Mouse (Mus musculus) neural tube, embryonic 11.5 days (tissue): ENCODE measurements around the gene Foxn3. TPM values are rescaled to one million over a fixed set of nuclear protein-coding genes. Genes with fewer than 3 reads are reported as not detected.

Experiments
- ATAC-seq: fragments of 200-750 bp; cut with Nextera tagmentation; 2 replicates; pipeline ENCODE4 v1.8.0; 2017; ENCODE audit warnings: moderate number of reproducible peaks, mild to moderate bottlenecking, moderate TSS enrichment, moderate library complexity; ENCODE audit not compliant: insufficient read depth, low FRiP score, low TSS enrichment
- DNase-seq: peaks from one replicate; pipeline ENCODE4 v3.0.0-alpha.2; 2015; ENCODE audit warnings: low spot score
- H3K27ac ChIP-seq: fragments of 300-500 bp; sonication (generic); 2 replicates; pipeline ENCODE4 v1.5.1; 2014; ENCODE audit warnings: low read depth, mild to moderate bottlenecking, low read length
- H3K27me3 ChIP-seq: fragments of 300-500 bp; sonication (generic); 2 replicates; pipeline ENCODE4 v1.6.1; 2014; ENCODE audit warnings: mild to moderate bottlenecking, low read length, mixed read lengths; ENCODE audit not compliant: control insufficient read depth, insufficient read depth
- H3K36me3 ChIP-seq: fragments of 300-500 bp; sonication (generic); 2 replicates; pipeline ENCODE4 v1.6.1; 2014; ENCODE audit warnings: mild to moderate bottlenecking, low read length, moderate library complexity, mixed read lengths; ENCODE audit not compliant: control insufficient read depth, insufficient read depth
- H3K4me1 ChIP-seq: fragments of 300-500 bp; sonication (generic); 2 replicates; pipeline ENCODE4 v1.6.1; 2014; ENCODE audit warnings: low read length, mixed read lengths; ENCODE audit not compliant: control insufficient read depth, insufficient read depth
- H3K4me2 ChIP-seq: fragments of 300-500 bp; sonication (generic); 2 replicates; pipeline ENCODE4 v1.6.1; 2014; ENCODE audit warnings: low read depth, mild to moderate bottlenecking, moderate library complexity
- H3K4me3 ChIP-seq: fragments of 300-500 bp; sonication (generic); 2 replicates; pipeline ENCODE4 v1.5.1; 2014; ENCODE audit warnings: low read depth, low read length
- H3K9ac ChIP-seq: fragments of 300-500 bp; sonication (generic); 2 replicates; pipeline ENCODE4 v1.6.1; 2014; ENCODE audit warnings: mild to moderate bottlenecking, low read length
- H3K9me3 ChIP-seq: fragments of 300-500 bp; sonication (generic); 2 replicates; pipeline ENCODE4 v1.6.1; 2016; ENCODE audit warnings: low read length; ENCODE audit not compliant: control insufficient read depth
- WGBS: fragments of 180-500 bp; shearing (Covaris S2); extraction: QIAGEN DNeasy Blood & Tissue Kit; methylation state at CpG from one replicate; pipeline ENCODE4 v1.1.7; 2014; 5-methylcytosine and 5-hydroxymethylcytosine counted together
- polyA plus RNA-seq: library from polyadenylated mRNA; unstranded; fragments of >200 nt; fragmentation: Nextera tagmentation; extraction: Ambion mirVana; gene quantifications from 2 replicates; pipeline ENCODE4 v1.2.1, GENCODE M21; 2014

The Foxn3 gene
- polyA plus RNA-seq, 1 experiment from 2014 or later, result 85.8 TPM

GRCm38 (mm10) chr12:99558476-99558875, 4.9 kb downstream of the Foxn3 start:
- Histone ChIP-seq H3K4me1 (peaks cover 12% of the 10 kb centered on the region; the same call in 1 of the 2 replicates), H3K4me3 (no peak overlapping the region), H3K27ac (no peak overlapping the region), H3K36me3 (no peaks in the 10 kb centered on the region), H3K9ac (no peak overlapping the region), H3K9me3 (no peaks in the 10 kb centered on the region), H3K4me2 (no peak overlapping the region), H3K27me3 (no peaks in the 10 kb centered on the region)
- DNase-seq, result no peak
- WGBS, result 89% methylated on average over 4 of the region's 4 CpGs
- ATAC-seq, result no peak

GRCm38 (mm10) chr12:99557498-99557897, 5.9 kb downstream of the Foxn3 start:
- no peak overlapping the region for H3K9ac ChIP-seq
- no peak overlapping the region for H3K4me2 ChIP-seq
- DNase-seq (no peak), ATAC-seq (no peak)
- H3K27me3 ChIP-seq, result no peaks in the 10 kb centered on the region
- no peak overlapping the region for H3K27ac ChIP-seq
- no peak overlapping the region for H3K4me3 ChIP-seq
- H3K4me1 ChIP-seq, result peaks cover 12% of the 10 kb centered on the region; the same call in 1 of the 2 replicates
- H3K9me3 ChIP-seq, result no peaks in the 10 kb centered on the region
- 87% methylated on average over 8 of the region's 8 CpGs for WGBS
- no peaks in the 10 kb centered on the region for H3K36me3 ChIP-seq

- H3K27ac ChIP-seq, result no peak overlapping the region
- no peak overlapping the region for H3K4me3 ChIP-seq
- H3K36me3 ChIP-seq, result no peaks in the 10 kb centered on the region
- H3K4me2 ChIP-seq, result no peak overlapping the region
- H3K9me3 ChIP-seq, result no peaks in the 10 kb centered on the region
- no peaks in the 10 kb centered on the region for H3K27me3 ChIP-seq
- ATAC-seq (no peak), DNase-seq (no peak)
- WGBS, result 72% methylated on average over 8 of the region's 8 CpGs
- H3K4me1 ChIP-seq, result no peaks in the 10 kb centered on the region
- no peak overlapping the region for H3K9ac ChIP-seq
Measured at GRCm38 (mm10) chr12:99550629-99551028, 12.8 kb downstream of the Foxn3 start.

GRCm38 (mm10) chr12:99549811-99550210, 13.6 kb downstream of the Foxn3 start:
- Histone ChIP-seq H3K4me3 (no peak overlapping the region), H3K27me3 (no peaks in the 10 kb centered on the region), H3K9ac (no peak overlapping the region), H3K4me2 (no peak overlapping the region), H3K27ac (no peak overlapping the region), H3K9me3 (no peaks in the 10 kb centered on the region), H3K36me3 (no peaks in the 10 kb centered on the region), H3K4me1 (0 out of 2 replicates have a peak, but pooled peaks cover 3% of the 10 kb centered on the region)
- ATAC-seq, result no peak
- no peak for DNase-seq
- 96% methylated on average over 10 of the region's 10 CpGs for WGBS

GRCm38 (mm10) chr12:99548419-99548818, 15.0 kb downstream of the Foxn3 start:
- Histone ChIP-seq H3K4me3 (no peak overlapping the region), H3K27ac (no peak overlapping the region), H3K27me3 (no peaks in the 10 kb centered on the region), H3K9me3 (no peaks in the 10 kb centered on the region), H3K4me2 (no peak overlapping the region), H3K4me1 (0 out of 2 replicates have a peak, but pooled peaks cover 3% of the 10 kb centered on the region), H3K36me3 (no peaks in the 10 kb centered on the region), H3K9ac (no peak overlapping the region)
- WGBS, result 84% methylated on average over 7 of the region's 7 CpGs
- ATAC-seq (no peak), DNase-seq (no peak)

- 93% methylated on average over 6 of the region's 6 CpGs for WGBS
- Histone ChIP-seq H3K36me3 (no peaks in the 10 kb centered on the region), H3K27ac (no peak overlapping the region), H3K4me3 (no peak overlapping the region), H3K9me3 (no peaks in the 10 kb centered on the region), H3K27me3 (no peaks in the 10 kb centered on the region), H3K4me2 (no peak overlapping the region), H3K9ac (no peak overlapping the region), H3K4me1 (0 out of 2 replicates have a peak, but pooled peaks cover 3% of the 10 kb centered on the region)
- ATAC-seq (no peak), DNase-seq (no peak)
Measured at GRCm38 (mm10) chr12:99547295-99547694, 16.1 kb downstream of the Foxn3 start.

GRCm38 (mm10) chr12:99545270-99545770, 18.1 kb downstream of the Foxn3 start:
- DNase-seq, result no peak
- Histone ChIP-seq H3K4me3 (no peak overlapping the region), H3K27me3 (no peaks in the 10 kb centered on the region), H3K9me3 (no peaks in the 10 kb centered on the region), H3K4me2 (no peak overlapping the region), H3K36me3 (no peaks in the 10 kb centered on the region), H3K4me1 (0 out of 2 replicates have a peak, but pooled peaks cover 3% of the 10 kb centered on the region), H3K27ac (no peak overlapping the region), H3K9ac (no peak overlapping the region)
- 58% methylated on average over 6 of the region's 6 CpGs for WGBS
- no peak for ATAC-seq

GRCm38 (mm10) chr12:99544262-99545128, 18.9 kb downstream of the Foxn3 start:
- 83% methylated on average over 15 of the region's 15 CpGs for WGBS
- DNase-seq, result no peak

More at GRCm38 (mm10) chr12:99544262-99545128, 18.9 kb downstream of the Foxn3 start:
- Histone ChIP-seq H3K27me3 (no peaks in the 10 kb centered on the region), H3K9ac (no peak overlapping the region), H3K4me1 (0 out of 2 replicates have a peak, but pooled peaks cover 3% of the 10 kb centered on the region), H3K4me2 (no peak overlapping the region), H3K4me3 (no peak overlapping the region), H3K27ac (no peak overlapping the region), H3K36me3 (no peaks in the 10 kb centered on the region), H3K9me3 (no peaks in the 10 kb centered on the region)
- no peak for ATAC-seq
